Mouse (Mus musculus) stomach, postnatal 0 days (tissue): ENCODE results near the gene Olfr38. TPM values are rescaled to one million over a fixed set of nuclear protein-coding genes. Genes with fewer than 3 reads are reported as not detected.

Experiments used
- ATAC-seq: fragments of 200-750 bp; cut with Nextera tagmentation; 2 replicates; pipeline ENCODE4 v1.8.0; 2017; ENCODE audit not compliant: low FRiP score, low TSS enrichment
- DNase-seq: peaks from one replicate; pipeline ENCODE4 v3.0.0-alpha.2; 2016; ENCODE audit warnings: low spot score
- H3K27ac ChIP-seq: fragments of 300-500 bp; sonication (generic); replicated peaks from 2 replicates; pipeline ENCODE4 v1.5.1; 2014; ENCODE audit warnings: mild to moderate bottlenecking, control low read depth
- H3K27me3 ChIP-seq: fragments of 300-500 bp; sonication (generic); 2 replicates; pipeline ENCODE4 v1.6.1; 2014; ENCODE audit warnings: low read length; ENCODE audit not compliant: control insufficient read depth, insufficient read depth
- H3K36me3 ChIP-seq: fragments of 300-500 bp; sonication (generic); 2 replicates; pipeline ENCODE4 v1.6.1; 2014; ENCODE audit warnings: low read length, mixed read lengths; ENCODE audit not compliant: control insufficient read depth, insufficient read depth
- H3K4me1 ChIP-seq: fragments of 300-500 bp; sonication (generic); replicated peaks from 2 replicates; pipeline ENCODE4 v1.6.1; 2014; ENCODE audit warnings: antibody characterized with exemption; ENCODE audit not compliant: control insufficient read depth, insufficient read depth
- H3K4me2 ChIP-seq: fragments of 300-500 bp; sonication (generic); replicated peaks from 2 replicates; pipeline ENCODE4 v1.6.1; 2014; ENCODE audit warnings: low read depth, mild to moderate bottlenecking, control low read depth, moderate library complexity
- H3K4me3 ChIP-seq: fragments of 300-500 bp; sonication (generic); 2 replicates; pipeline ENCODE4 v1.5.1; 2014; ENCODE audit warnings: low read depth, low read length, control low read depth
- H3K9ac ChIP-seq: fragments of 300-500 bp; sonication (generic); 2 replicates; pipeline ENCODE4 v1.6.1; 2014; ENCODE audit warnings: mild to moderate bottlenecking, low read length, control low read depth, mixed read lengths
- H3K9me3 ChIP-seq: fragments of 300-500 bp; sonication (generic); 2 replicates; pipeline ENCODE4 v1.6.1; 2016; ENCODE audit warnings: low read length; ENCODE audit not compliant: control insufficient read depth
- CTCF ChIP-seq: IDR thresholded peaks from 2 replicates; pipeline ENCODE4 v1.5.1; 2016; ENCODE audit warnings: antibody characterized with exemption, low read depth, mild to moderate bottlenecking, moderate library complexity
- EP300 ChIP-seq: optimal IDR thresholded peaks from 2 replicates; pipeline ENCODE3; 2016; ENCODE audit warnings: antibody characterized with exemption
- WGBS: fragments of 180-500 bp; shearing (Covaris S2); extraction: QIAGEN DNeasy Blood & Tissue Kit; methylation state at CpG from one replicate; pipeline ENCODE4 v1.1.7; 2014; 5-methylcytosine and 5-hydroxymethylcytosine counted together
- polyA plus RNA-seq: library from polyadenylated mRNA; unstranded; fragments of >200 nt; fragmentation: Nextera tagmentation; extraction: Ambion mirVana; gene quantifications from 2 replicates; pipeline ENCODE4 v1.2.1, GENCODE M21; 2015

Olfr38 gene
- polyA plus RNA-seq, 1 experiment from 2014 or later: not detected

- Histone ChIP-seq H3K9me3 (no peaks in the 10 kb centered on the region), H3K9ac (no peak overlapping the region), H3K4me1 (no peaks in the 10 kb centered on the region), H3K27ac (no peak overlapping the region), H3K36me3 (no peaks in the 10 kb centered on the region), H3K27me3 (no peaks in the 10 kb centered on the region), H3K4me3 (no peak overlapping the region), H3K4me2 (no peak overlapping the region)
- no peak for DNase-seq
- TF ChIP-seq EP300 (no peak), CTCF (no peak)
- ATAC-seq: no peak
Observed at GRCm38 (mm10) chr6:42747846-42748245, 8.4 kb upstream of the Olfr38 start.

GRCm38 (mm10) chr6:42777066-42777465, 20.9 kb downstream of the Olfr38 start:
- Histone ChIP-seq H3K4me2 (no peak overlapping the region), H3K9me3 (no peaks in the 10 kb centered on the region), H3K27me3 (no peaks in the 10 kb centered on the region), H3K27ac (no peak overlapping the region), H3K4me3 (no peak overlapping the region), H3K36me3 (no peaks in the 10 kb centered on the region), H3K9ac (no peak overlapping the region), H3K4me1 (no peaks in the 10 kb centered on the region)
- 95% methylated on average over 1 of the region's 1 CpGs for WGBS
- ATAC-seq: no peak
- TF ChIP-seq CTCF (no peak), EP300 (no peak)
- no peak for DNase-seq

- no peak for TF ChIP-seq CTCF
- TF ChIP-seq EP300: no peak
- no peak within 1 kb of the TSS for H3K9ac ChIP-seq
- H3K4me2 ChIP-seq: no peak within 1 kb of the TSS
- no peak for DNase-seq
- H3K27me3 ChIP-seq: no peaks in the 10 kb centered on the region
- H3K4me3 ChIP-seq: no peak within 1 kb of the TSS
- H3K9me3 ChIP-seq: no peaks in the 10 kb centered on the region
- no peaks in the 10 kb centered on the region for H3K4me1 ChIP-seq
- ATAC-seq: no peak
- no peaks in the 10 kb centered on the region for H3K36me3 ChIP-seq
- no peak within 1 kb of the TSS for H3K27ac ChIP-seq
Observed at GRCm38 (mm10) chr6:42784793-42785192, 28.6 kb downstream of the Olfr38 start, which contains the start of gene Olfr452. Olfr452 (plus strand) TSS chr6:42785093.

GRCm38 (mm10) chr6:42790247-42790948, 34.2 kb downstream of the Olfr38 start:
- ATAC-seq (no peak), DNase-seq (no peak)
- Histone ChIP-seq H3K4me3 (no peak overlapping the region), H3K9ac (no peak overlapping the region), H3K27ac (no peak overlapping the region), H3K4me1 (no peaks in the 10 kb centered on the region), H3K9me3 (no peaks in the 10 kb centered on the region), H3K4me2 (no peak overlapping the region), H3K27me3 (no peaks in the 10 kb centered on the region), H3K36me3 (no peaks in the 10 kb centered on the region)
- TF ChIP-seq EP300 (no peak), CTCF (peak; percentile 37; the same call in 1 of the 2 replicates)
- WGBS: 47% methylated on average over 4 of the region's 4 CpGs

GRCm38 (mm10) chr6:42790949-42791556, 34.8 kb downstream of the Olfr38 start:
- H3K27me3 ChIP-seq: no peaks in the 10 kb centered on the region
- 65% methylated on average over 9 of the region's 9 CpGs for WGBS
- no peak for ATAC-seq

GRCm38 (mm10) chr6:42794982-42795381, 38.8 kb downstream of the Olfr38 start:
- DNase-seq (no peak), ATAC-seq (peak; percentile 40; the same call in 1 of the 2 replicates)
- TF ChIP-seq CTCF: no peak
- no peak for TF ChIP-seq EP300
- H3K9ac ChIP-seq: no peak overlapping the region
- H3K27ac ChIP-seq: no peak overlapping the region
- H3K9me3 ChIP-seq: no peaks in the 10 kb centered on the region
- H3K4me2 ChIP-seq: no peak overlapping the region
- no peak overlapping the region for H3K4me3 ChIP-seq
- 68% methylated on average over 3 of the region's 3 CpGs for WGBS
- no peaks in the 10 kb centered on the region for H3K36me3 ChIP-seq
- H3K27me3 ChIP-seq: no peaks in the 10 kb centered on the region
- H3K4me1 ChIP-seq: no peaks in the 10 kb centered on the region

More at GRCm38 (mm10) chr6:42790949-42791556, 34.8 kb downstream of the Olfr38 start:
- TF ChIP-seq CTCF: no peak
- TF ChIP-seq EP300: no peak
- no peak overlapping the region for H3K27ac ChIP-seq
- no peaks in the 10 kb centered on the region for H3K9me3 ChIP-seq
- no peak overlapping the region for H3K4me3 ChIP-seq
- H3K4me2 ChIP-seq: no peak overlapping the region
- DNase-seq: no peak
- H3K4me1 ChIP-seq: no peaks in the 10 kb centered on the region
- H3K9ac ChIP-seq: no peak overlapping the region
- H3K36me3 ChIP-seq: no peaks in the 10 kb centered on the region
